Mouse (Mus musculus) olfactory bulb, adult 2 months (tissue): Measurements from ENCODE around the gene Dpm2. TPM values are rescaled to one million over a fixed set of nuclear protein-coding genes. Genes with fewer than 3 reads are reported as not detected.

Experiments used
- H3K27ac ChIP-seq: fragments of 200-500 bp; 2 replicates; pipeline ENCODE4 v1.5.1; 2012; ENCODE audit warnings: low read depth, low read length; ENCODE audit not compliant: insufficient read depth
- H3K4me1 ChIP-seq: fragments of 200-500 bp; 2 replicates; pipeline ENCODE4 v1.6.1; 2012; ENCODE audit warnings: low read length; ENCODE audit not compliant: control insufficient read depth, insufficient read depth
- H3K4me3 ChIP-seq: fragments of 200-500 bp; 2 replicates; pipeline ENCODE4 v1.5.1; 2012; ENCODE audit warnings: mild to moderate bottlenecking, low read depth, low read length, moderate library complexity; ENCODE audit not compliant: insufficient read depth
- CTCF ChIP-seq: fragments of 200-500 bp; IDR thresholded peaks from 2 replicates; pipeline ENCODE4 v1.5.1; 2012; ENCODE audit warnings: low read depth, mild to moderate bottlenecking, low read length, moderate library complexity; ENCODE audit not compliant: insufficient read depth
- POLR2A ChIP-seq: fragments of 200-500 bp; IDR thresholded peaks from 2 replicates; pipeline ENCODE4 v1.6.1; 2012; ENCODE audit warnings: mild to moderate bottlenecking, low read depth, low read length, moderate library complexity; ENCODE audit not compliant: insufficient read depth
- WGBS: fragments of 180-500 bp; shearing (Covaris S2); methylation state at CpG from one replicate; pipeline ENCODE4 v1.1.7; 2018; 5-methylcytosine and 5-hydroxymethylcytosine counted together
- polyA plus RNA-seq: library from polyadenylated mRNA; stranded (reverse); fragments of >200 nt; gene quantifications from 2 replicates; pipeline ENCODE4 v1.2.4, GENCODE M21; 2012; ENCODE audit warnings: low replicate concordance; ENCODE audit not compliant: missing spikeins, insufficient read depth, insufficient read length

Dpm2 gene
- polyA plus RNA-seq, 1 experiment: not detected

GRCm38 (mm10) chr2:32612274-32612673 lies 41.6 kb downstream of the Dpm2 start:
- WGBS: 76% methylated on average over 26 of the region's 26 CpGs
- peaks cover 24% of the 10 kb centered on the region for H3K4me1 ChIP-seq

DNA sequence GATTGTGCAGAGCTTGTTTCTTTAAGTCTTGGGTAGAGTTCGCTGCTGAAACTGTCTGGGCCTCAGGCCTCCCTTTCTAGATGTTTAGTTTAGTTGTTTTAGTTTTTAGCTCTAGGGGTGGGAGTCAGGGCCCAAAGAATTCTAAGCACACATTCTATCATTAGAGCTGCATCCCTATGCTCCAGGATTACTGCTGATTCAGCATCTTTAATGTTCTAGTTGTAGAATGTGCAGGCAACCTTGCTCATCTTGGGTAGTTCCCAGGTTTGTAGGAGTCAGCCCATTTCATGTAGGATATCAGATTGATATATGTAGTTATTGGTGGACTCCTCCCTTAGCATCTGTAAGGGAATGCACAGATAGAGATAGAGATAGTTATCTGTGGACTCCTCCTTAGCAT lies 46.5 kb downstream of the Dpm2 start:
- no peak overlapping the region for H3K27ac ChIP-seq
- no peak overlapping the region for H3K4me3 ChIP-seq
- H3K4me1 ChIP-seq: peaks cover 15% of the 10 kb centered on the region; the same call in 1 of the 2 replicates
- WGBS: 98% methylated on average over 1 of the region's 1 CpGs
- TF ChIP-seq CTCF (no peak), POLR2A (no peak)

More at GRCm38 (mm10) chr2:32612274-32612673, 41.6 kb downstream of the Dpm2 start:
- no peak overlapping the region for H3K4me3 ChIP-seq
- TF ChIP-seq POLR2A: no peak
- TF ChIP-seq CTCF: no peak
- no peak overlapping the region for H3K27ac ChIP-seq

DNA sequence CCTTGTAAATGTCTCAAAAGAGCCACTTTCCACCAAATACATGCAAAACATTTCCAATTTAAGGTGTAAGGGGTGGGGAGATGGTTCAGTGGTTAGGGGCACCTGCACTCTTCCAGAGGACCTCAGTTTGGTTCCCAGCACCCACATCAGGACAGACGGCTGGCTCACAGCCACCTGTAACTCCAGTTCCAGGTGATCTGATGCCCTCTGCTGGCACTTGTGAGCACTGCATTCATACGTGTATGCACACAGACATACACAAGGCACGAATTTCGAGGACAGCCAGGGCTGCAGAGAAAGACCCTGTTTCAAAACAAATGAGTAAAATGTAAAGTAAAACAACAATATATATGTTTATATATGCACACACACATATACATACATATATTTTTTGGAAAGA lies 46.9 kb downstream of the Dpm2 start:
- Histone ChIP-seq H3K4me3 (no peak overlapping the region), H3K27ac (no peak overlapping the region), H3K4me1 (peaks cover 15% of the 10 kb centered on the region; the same call in 1 of the 2 replicates)
- TF ChIP-seq CTCF: no peak
- TF ChIP-seq POLR2A: no peak
- 90% methylated on average over 4 of the region's 4 CpGs for WGBS

DNA sequence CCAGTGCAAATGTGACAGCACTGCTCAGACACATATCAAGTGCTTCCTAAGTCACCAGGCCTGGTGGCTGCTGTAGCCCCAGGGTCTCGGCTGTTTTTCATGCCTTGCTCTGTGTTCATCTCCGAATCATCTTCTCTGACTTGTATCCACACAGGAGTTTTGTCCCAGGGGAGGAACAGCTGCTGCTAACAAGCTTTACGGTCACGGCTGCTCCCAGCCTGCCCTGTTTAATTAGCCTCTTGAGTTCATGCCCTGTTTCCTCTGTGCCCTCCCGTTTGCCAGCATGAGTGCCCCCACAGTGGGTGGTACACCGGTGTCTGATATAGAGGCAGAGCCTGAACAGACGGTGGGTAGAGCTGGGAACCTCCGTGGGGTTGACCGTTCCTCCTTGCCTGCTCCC lies 47.4 kb downstream of the Dpm2 start:
- no peak overlapping the region for H3K4me3 ChIP-seq
- 66% methylated on average over 9 of the region's 9 CpGs for WGBS
- TF ChIP-seq POLR2A (no peak), CTCF (no peak)
- no peak overlapping the region for H3K27ac ChIP-seq
- peaks cover 15% of the 10 kb centered on the region; the same call in 1 of the 2 replicates for H3K4me1 ChIP-seq

GRCm38 (mm10) chr2:32620682-32621516 lies 50.2 kb downstream of the Dpm2 start:
- Histone ChIP-seq H3K4me3 (no peak overlapping the region), H3K27ac (no peak overlapping the region), H3K4me1 (peaks cover 22% of the 10 kb centered on the region)
- TF ChIP-seq POLR2A: no peak
- no peak for TF ChIP-seq CTCF
- WGBS: 66% methylated on average over 4 of the region's 4 CpGs

DNA sequence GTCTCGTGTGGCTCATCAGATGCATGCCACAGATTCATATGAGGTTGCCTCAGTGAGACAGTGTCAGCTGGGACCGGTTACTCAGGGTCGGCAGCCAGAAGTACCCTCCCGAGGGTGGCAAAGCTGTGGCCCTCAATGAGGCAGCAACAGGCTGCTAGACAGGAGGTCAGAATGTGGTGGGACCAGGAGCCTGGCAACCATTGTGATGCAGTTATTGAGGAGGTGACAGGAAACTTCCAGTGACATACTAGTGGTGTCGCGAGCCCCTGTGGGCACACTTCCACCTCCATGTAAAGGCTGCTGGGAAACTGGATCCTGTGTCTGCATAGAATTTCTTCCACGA lies 50.8 kb downstream of the Dpm2 start, which contains the start of gene Ak1:
Gene Ak1 (plus strand): TSS at position 242 of the 343 bp plus-strand sequence.
- H3K27ac ChIP-seq: no peak within 1 kb of the TSS
- no peak for TF ChIP-seq CTCF
- no peak for TF ChIP-seq POLR2A
- WGBS: 41% methylated on average over 7 of the region's 7 CpGs
- H3K4me1 ChIP-seq: peaks cover 25% of the 10 kb centered on the region
- no peak within 1 kb of the TSS for H3K4me3 ChIP-seq

Other genes with a start within 250 kb of the Dpm2 start
- gene Ciz1, start 218.5 kb upstream of the Dpm2 start, polyA plus RNA-seq: not detected in 2 replicates
- gene Dnm1, start 217.5 kb upstream of the Dpm2 start, polyA plus RNA-seq: 153 TPM in 1 of 2 replicates, not detected in the other
- not detected in 2 replicates for gene 1110008P14Rik, start 188.9 kb upstream of the Dpm2 start, polyA plus RNA-seq
- gene Lcn2, start 182.6 kb upstream of the Dpm2 start, polyA plus RNA-seq: not detected in 2 replicates
- not detected in 2 replicates for gene Ptges2, start 175.0 kb upstream of the Dpm2 start, polyA plus RNA-seq
- not detected in 2 replicates for gene Naif1, start 120.4 kb upstream of the Dpm2 start, polyA plus RNA-seq
- gene Slc25a25, start 119.4 kb upstream of the Dpm2 start, polyA plus RNA-seq: 221 TPM in 1 of 2 replicates, not detected in the other
- gene Fam102a, start 35.5 kb upstream of the Dpm2 start, polyA plus RNA-seq: not detected in 2 replicates
- not detected in 2 replicates for gene Pip5kl1, start 3.9 kb downstream of the Dpm2 start, polyA plus RNA-seq
- not detected in 2 replicates for gene 9430097D07Rik, start 4.8 kb downstream of the Dpm2 start, polyA plus RNA-seq
- not detected in 2 replicates for gene St6galnac4, start 16.2 kb downstream of the Dpm2 start, polyA plus RNA-seq
- not detected in 2 replicates for gene St6galnac6, start 28.9 kb downstream of the Dpm2 start, polyA plus RNA-seq
- not detected in 2 replicates for gene Ak1, start 50.9 kb downstream of the Dpm2 start, polyA plus RNA-seq
- not detected in 2 replicates for gene Eng, start 75.7 kb downstream of the Dpm2 start, polyA plus RNA-seq
- not detected in 2 replicates for gene Fpgs, start 133.3 kb downstream of the Dpm2 start, polyA plus RNA-seq
- gene Cdk9, start 142.2 kb downstream of the Dpm2 start, polyA plus RNA-seq: 509 TPM in 1 of 2 replicates, not detected in the other
- gene Sh2d3c, start 150.2 kb downstream of the Dpm2 start, polyA plus RNA-seq: not detected in 2 replicates
- not detected in 2 replicates for gene 6330409D20Rik, start 170.2 kb downstream of the Dpm2 start, polyA plus RNA-seq
- gene Tor2a, start 186.4 kb downstream of the Dpm2 start, polyA plus RNA-seq: not detected in 2 replicates
- gene Ttc16, start 204.8 kb downstream of the Dpm2 start, polyA plus RNA-seq: not detected in 2 replicates
- not detected in 2 replicates for gene Ptrh1, start 204.9 kb downstream of the Dpm2 start, polyA plus RNA-seq
- gene Cfap157, start 213.6 kb downstream of the Dpm2 start, polyA plus RNA-seq: not detected in 2 replicates